Mouse (Mus musculus) spleen, adult 2 months (tissue): ENCODE measurements around the gene Fxyd4.

Source experiments
- CTCF ChIP-seq: fragments of 200-500 bp; IDR thresholded peaks from 2 replicates; pipeline ENCODE4 v1.5.1; 2011; ENCODE audit warnings: mild to moderate bottlenecking, inconsistent platforms; ENCODE audit not compliant: insufficient read depth, insufficient read length, insufficient replicate concordance; ENCODE audit errors: extremely low read depth
- POLR2A ChIP-seq: fragments of 200-500 bp; IDR thresholded peaks from 2 replicates; pipeline ENCODE4 v1.6.1; 2011; ENCODE audit warnings: low read depth, low read length, inconsistent platforms

GRCm38 (mm10) chr6:117897800-117898199, 39.7 kb downstream of the Fxyd4 start:
- TF ChIP-seq POLR2A (no peak), CTCF (no peak)
